Mouse (Mus musculus) spleen, adult 2 months (tissue): ENCODE data around the gene Hs1bp3. TPM values are rescaled to one million over a fixed set of nuclear protein-coding genes. Genes with fewer than 3 reads are reported as not detected.

Source experiments
- DNase-seq, 2 experiments: peaks; one replicate each; pipeline versions ENCODE4 v3.0.0 to v3.0.0-alpha.2; 2012 to 2021; ENCODE audit warnings: low spot score in 2 of 2, low read depth in 1 of 2
- H3K27ac ChIP-seq: fragments of 200-500 bp; 2 replicates; pipeline ENCODE4 v1.5.1; 2012; ENCODE audit warnings: low read length, inconsistent platforms; ENCODE audit not compliant: insufficient read depth
- H3K27me3 ChIP-seq: fragments of 200-500 bp; 2 replicates; pipeline ENCODE4 v1.6.1; 2012; ENCODE audit warnings: mild to moderate bottlenecking, moderate library complexity, low read length, inconsistent platforms; ENCODE audit not compliant: control insufficient read depth, insufficient read depth
- H3K36me3 ChIP-seq: fragments of 200-500 bp; 2 replicates; pipeline ENCODE4 v1.6.1; 2012; ENCODE audit warnings: mild to moderate bottlenecking, low read length, inconsistent platforms; ENCODE audit not compliant: control insufficient read depth, insufficient read depth
- H3K4me1 ChIP-seq: fragments of 200-500 bp; 2 replicates; pipeline ENCODE4 v1.6.1; 2011; ENCODE audit warnings: inconsistent platforms; ENCODE audit not compliant: control insufficient read depth, insufficient read depth, insufficient read length
- H3K4me3 ChIP-seq: fragments of 200-500 bp; 2 replicates; pipeline ENCODE4 v1.5.1; 2011; ENCODE audit warnings: mild to moderate bottlenecking, inconsistent platforms; ENCODE audit not compliant: insufficient read depth, insufficient read length; ENCODE audit errors: extremely low read depth
- CTCF ChIP-seq: fragments of 200-500 bp; IDR thresholded peaks from 2 replicates; pipeline ENCODE4 v1.5.1; 2011; ENCODE audit warnings: mild to moderate bottlenecking, inconsistent platforms; ENCODE audit not compliant: insufficient read depth, insufficient read length, insufficient replicate concordance; ENCODE audit errors: extremely low read depth
- POLR2A ChIP-seq: fragments of 200-500 bp; IDR thresholded peaks from 2 replicates; pipeline ENCODE4 v1.6.1; 2011; ENCODE audit warnings: low read depth, low read length, inconsistent platforms
- WGBS: fragments of 180-500 bp; shearing (Covaris S2); methylation state at CpG from one replicate; pipeline ENCODE4 v1.1.7; 2018; 5-methylcytosine and 5-hydroxymethylcytosine counted together
- polyA plus RNA-seq: library from polyadenylated mRNA; depleted of rRNA; stranded (reverse); fragments of >200 nt; gene quantifications from 2 replicates; pipeline ENCODE4 v1.2.3, GENCODE M21; 2012

Hs1bp3 gene
- polyA plus RNA-seq, 1 experiment = 11.1 TPM

GRCm38 (mm10) chr12:8365905-8366576, 52.8 kb downstream of the Hs1bp3 start:
- no peak for TF ChIP-seq POLR2A
- TF ChIP-seq CTCF = no peak
- Histone ChIP-seq H3K27me3 (no peaks in the 10 kb centered on the region), H3K4me1 (no peaks in the 10 kb centered on the region), H3K4me3 (no peak overlapping the region), H3K36me3 (no peaks in the 10 kb centered on the region), H3K27ac (no peak overlapping the region)
- no peak for DNase-seq
- 66% methylated on average over 5 of the region's 5 CpGs for WGBS

GRCm38 (mm10) chr12:8366688-8367087, 53.5 kb downstream of the Hs1bp3 start:
- no peaks in the 10 kb centered on the region for H3K36me3 ChIP-seq
- TF ChIP-seq CTCF (no peak), POLR2A (no peak)
- no peak overlapping the region for H3K4me3 ChIP-seq
- H3K27ac ChIP-seq = no peak overlapping the region
- WGBS = 85% methylated on average over 3 of the region's 3 CpGs
- no peak for DNase-seq
- H3K4me1 ChIP-seq = no peaks in the 10 kb centered on the region
- H3K27me3 ChIP-seq = no peaks in the 10 kb centered on the region

- no peak for DNase-seq
- 61% methylated on average over 5 of the region's 5 CpGs for WGBS
- TF ChIP-seq CTCF (no peak), POLR2A (no peak)
Measured at GRCm38 (mm10) chr12:8371746-8372510, 58.7 kb downstream of the Hs1bp3 start.

GRCm38 (mm10) chr12:8372511-8373180, 59.4 kb downstream of the Hs1bp3 start:
- 81% methylated on average over 7 of the region's 7 CpGs for WGBS
- no peak for DNase-seq
- H3K36me3 ChIP-seq = no peaks in the 10 kb centered on the region
- H3K4me3 ChIP-seq = no peak overlapping the region
- no peak for TF ChIP-seq CTCF
- TF ChIP-seq POLR2A = no peak
- no peaks in the 10 kb centered on the region for H3K27me3 ChIP-seq
- H3K4me1 ChIP-seq = no peaks in the 10 kb centered on the region
- H3K27ac ChIP-seq = no peak overlapping the region

More at GRCm38 (mm10) chr12:8371746-8372510, 58.7 kb downstream of the Hs1bp3 start:
- Histone ChIP-seq H3K27me3 (no peaks in the 10 kb centered on the region), H3K4me3 (no peak overlapping the region), H3K36me3 (no peaks in the 10 kb centered on the region), H3K4me1 (no peaks in the 10 kb centered on the region), H3K27ac (no peak overlapping the region)

DNA sequence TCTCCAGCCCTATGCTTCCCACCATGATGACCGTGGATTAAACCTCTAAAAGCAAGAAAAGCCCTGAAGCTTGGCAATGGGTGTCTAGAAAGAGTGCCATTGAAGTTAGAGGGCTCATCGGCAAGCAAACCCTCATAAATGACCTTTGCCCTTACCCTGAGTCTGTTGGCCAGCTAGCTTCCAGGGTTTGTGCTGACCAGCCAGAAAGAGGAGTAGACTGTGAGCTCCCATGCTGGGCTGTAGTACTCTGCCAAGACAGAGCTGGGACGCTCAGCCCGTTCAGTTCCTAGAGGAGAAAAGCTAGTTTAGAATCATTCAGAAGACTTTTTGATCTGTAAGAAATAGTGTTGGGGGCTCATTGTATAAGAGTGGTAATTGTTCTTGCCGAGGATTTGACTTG, 60.5 kb downstream of the Hs1bp3 start:
- TF ChIP-seq CTCF (no peak), POLR2A (no peak)
- DNase-seq = no peak

GRCm38 (mm10) chr12:8377169-8377568, 63.9 kb downstream of the Hs1bp3 start:
- WGBS = 82% methylated on average over 1 of the region's 1 CpGs
- DNase-seq = no peak
- Histone ChIP-seq H3K4me3 (no peak overlapping the region), H3K4me1 (no peaks in the 10 kb centered on the region), H3K27ac (no peak overlapping the region), H3K36me3 (no peaks in the 10 kb centered on the region), H3K27me3 (no peaks in the 10 kb centered on the region)
- TF ChIP-seq CTCF (no peak), POLR2A (no peak)

More for the DNA sequence above, 60.5 kb downstream of the Hs1bp3 start:
- Histone ChIP-seq H3K4me1 (no peaks in the 10 kb centered on the region), H3K36me3 (no peaks in the 10 kb centered on the region), H3K27me3 (no peaks in the 10 kb centered on the region), H3K4me3 (no peak overlapping the region), H3K27ac (no peak overlapping the region)
- WGBS = 86% methylated on average over 5 of the region's 5 CpGs
